Mouse (Mus musculus): Measurements from ENCODE around the gene Zfp712.
A peak's percentile ranks its signal among the peaks of the same experiment; 100 is the strongest.

Zfp712 gene

DNA sequence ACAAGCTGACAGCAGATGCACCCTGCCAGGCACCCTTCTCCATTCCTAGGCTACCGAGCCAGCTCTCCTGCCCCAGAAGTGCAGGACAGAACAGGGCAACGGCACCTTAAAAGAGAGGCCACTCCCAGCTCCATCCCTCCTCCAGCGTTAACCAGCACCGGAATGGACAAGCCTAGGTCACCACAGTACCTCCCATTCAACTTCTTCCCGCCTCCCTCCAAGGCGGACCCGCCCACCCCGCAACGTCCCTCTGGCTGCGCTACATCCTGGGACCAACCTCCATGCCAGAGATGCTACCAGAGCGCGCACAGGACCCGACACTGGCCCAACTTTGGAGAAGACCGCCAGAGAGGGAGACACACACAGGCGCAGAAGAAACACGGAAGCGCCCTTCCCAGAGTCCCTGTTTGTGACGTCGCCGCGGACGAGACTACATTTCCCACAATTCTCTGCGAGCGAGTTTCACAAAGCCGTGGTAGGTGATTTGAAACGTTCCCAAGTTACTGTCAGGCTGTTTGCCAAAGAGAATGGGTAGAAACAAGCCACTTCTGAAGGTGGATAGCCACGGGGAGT is at the start of gene Zfp712:
Zfp712 (minus strand) TSS at position 385 of the 573 bp plus-strand sequence.
- peak; percentile 96 for DNase-seq

DNA sequence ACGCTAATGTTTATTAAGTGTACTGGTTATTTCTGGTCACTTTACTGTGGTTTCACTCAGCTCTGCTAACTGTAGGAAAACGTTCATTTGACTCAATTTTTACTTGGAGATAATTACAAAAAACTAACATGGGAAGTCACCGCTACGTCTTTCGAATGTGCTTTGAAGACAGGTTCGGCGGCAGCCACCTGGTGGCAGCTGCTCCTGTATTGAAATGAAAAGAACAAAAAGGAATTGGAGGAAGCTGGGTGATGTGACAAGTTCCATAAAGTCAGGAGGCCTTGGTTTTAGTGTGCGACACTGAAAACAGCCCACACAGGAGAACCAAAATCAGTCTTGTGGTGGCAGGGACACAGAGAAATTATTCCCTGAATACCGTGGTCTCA is 47.8 kb upstream of the Zfp712 start:
- no peak for DNase-seq

DNA sequence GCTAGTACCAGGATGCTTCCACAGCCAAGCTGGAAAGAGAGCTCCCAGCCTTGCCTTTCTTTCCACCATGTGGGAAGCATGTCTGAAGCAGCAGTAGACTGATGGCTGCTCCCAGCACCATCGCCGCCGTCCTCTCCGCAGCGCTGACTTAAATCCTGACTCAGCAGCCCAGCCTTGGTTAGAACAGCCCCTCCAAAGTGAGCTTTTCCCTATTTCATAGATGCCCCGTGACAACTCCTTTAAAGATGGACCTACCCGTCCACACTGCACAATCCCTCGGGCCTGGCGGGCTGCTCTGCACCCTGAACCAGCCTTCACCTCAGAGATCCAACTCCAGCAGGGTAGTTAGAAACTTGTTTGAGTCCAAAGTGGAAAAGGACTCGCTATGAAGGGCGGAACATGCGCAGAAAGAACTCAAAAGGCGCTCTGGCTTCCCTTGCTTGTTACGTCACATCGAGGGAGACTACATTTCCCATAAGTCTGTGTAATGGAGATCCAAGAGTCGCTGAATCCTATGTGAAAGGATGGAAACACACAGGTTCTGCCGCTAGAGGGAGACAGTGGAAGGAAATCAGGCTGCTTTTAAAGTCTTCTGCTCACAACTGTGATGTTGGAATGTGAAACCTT is 47.3 kb upstream of the Zfp712 start, which contains the start of gene Gm28557:
Gm28557 (minus strand) TSS at position 411 of the 627 bp plus-strand sequence.
- peak; percentile 98 for DNase-seq

DNA sequence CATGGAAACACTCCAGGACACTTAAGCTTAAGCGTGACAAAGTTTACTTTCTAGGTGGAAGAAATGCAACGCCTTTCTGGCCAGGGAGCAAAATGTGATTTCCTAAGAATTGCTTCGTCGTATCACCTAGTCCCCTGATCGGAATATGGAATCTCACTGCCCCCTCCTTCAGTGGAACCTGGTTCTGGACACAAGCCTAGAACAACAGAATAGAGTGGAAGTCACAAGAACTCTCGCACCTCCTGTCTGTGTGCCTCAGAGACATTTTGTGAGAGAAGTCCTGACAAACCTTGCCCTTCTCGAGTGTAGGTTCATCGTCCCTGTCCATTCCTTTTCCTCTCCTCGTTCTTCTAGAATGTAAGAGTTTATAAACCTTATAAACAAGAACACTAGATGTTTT is 46.7 kb upstream of the Zfp712 start:
- DNase-seq = no peak

DNA sequence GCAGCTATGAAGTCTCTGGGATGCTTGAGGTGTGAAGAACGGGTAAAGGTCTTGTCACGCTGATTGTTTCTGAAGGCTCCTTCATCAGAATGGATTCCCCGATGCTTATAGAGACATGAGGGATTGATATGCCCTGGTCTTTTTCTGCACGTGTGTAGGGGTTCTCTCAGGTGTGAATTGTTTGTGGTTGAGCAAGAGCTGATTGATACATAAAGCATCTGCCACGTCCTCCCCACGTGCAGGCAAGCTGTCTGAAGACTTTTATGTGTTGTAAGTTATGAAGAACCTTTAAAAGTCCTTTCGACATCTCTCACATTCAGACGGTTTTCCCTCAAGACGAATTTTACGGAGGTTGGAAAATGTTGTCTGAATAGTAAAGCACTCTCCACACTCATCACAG is 36.9 kb upstream of the Zfp712 start, which contains the start of gene Zfp708:
Zfp708 (minus strand) TSS at position 101 of the 400 bp plus-strand sequence.
- no peak for DNase-seq

DNA sequence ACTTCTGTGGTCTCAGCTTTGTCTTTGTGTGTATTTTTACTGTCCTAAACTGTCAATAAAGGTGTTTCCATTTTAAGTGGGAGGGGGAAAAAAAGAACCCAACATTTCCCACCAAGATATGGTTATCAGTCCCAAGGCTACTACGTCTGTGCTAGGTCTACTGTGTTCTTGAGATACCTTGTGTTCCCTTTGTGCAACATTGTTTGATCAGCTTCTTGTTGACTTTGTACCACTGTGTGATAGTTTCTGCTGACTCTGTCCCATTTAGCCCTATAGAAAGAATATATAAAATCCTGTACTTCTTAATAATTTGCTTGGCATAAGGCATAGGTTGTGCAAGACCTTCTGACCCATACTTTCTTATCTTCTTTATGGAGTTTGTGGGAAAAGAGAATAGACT is 29.2 kb upstream of the Zfp712 start:
- DNase-seq = no peak

DNA sequence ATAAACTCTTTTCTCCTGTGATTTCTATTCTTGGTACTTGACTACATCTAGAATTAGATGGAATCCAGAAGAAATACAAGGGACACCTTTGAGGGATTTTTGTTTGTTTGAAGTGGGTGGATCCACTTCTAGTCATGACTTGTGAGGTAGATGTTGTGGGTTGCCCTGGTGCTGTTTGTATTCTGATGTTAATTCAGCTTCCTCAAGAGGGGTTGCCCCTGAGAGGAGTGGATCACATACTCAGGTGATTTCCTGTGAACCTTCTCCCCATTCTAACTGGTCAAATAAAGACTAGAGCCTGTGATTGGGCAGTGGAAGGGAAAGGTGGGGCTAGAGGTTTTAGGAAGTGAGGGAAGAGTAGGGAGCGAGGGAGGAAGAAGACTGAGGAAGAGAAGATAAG is 21.0 kb upstream of the Zfp712 start:
- DNase-seq = peak; percentile 30

DNA sequence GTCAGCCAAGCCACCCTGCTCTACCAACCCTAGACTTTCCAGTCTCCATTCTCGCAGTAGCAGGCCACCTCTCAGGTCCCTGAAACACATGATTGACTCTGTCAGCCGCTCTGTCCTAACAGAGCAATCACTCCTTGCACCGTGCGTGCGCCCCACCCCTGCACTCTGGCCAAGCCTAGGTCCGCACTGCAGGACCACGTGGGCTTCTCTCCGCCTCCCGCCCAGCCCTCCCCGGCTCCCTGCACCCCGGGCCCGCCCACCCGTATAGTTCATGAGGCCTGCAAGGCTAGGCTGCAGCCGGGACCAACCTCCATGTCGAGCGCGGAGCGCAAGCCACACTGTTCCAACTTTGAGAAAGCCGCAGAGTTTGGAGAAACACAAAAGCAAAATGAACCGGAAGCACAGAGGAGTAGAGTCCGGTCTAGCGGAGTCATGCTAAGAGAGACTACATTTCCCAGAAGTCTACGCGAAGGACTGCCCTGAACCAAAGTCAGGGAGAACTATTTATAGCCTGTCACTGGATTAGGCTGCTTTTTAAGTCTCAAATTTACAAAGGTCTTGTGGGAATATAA is 20.3 kb upstream of the Zfp712 start:
- DNase-seq = peak; percentile 85

DNA sequence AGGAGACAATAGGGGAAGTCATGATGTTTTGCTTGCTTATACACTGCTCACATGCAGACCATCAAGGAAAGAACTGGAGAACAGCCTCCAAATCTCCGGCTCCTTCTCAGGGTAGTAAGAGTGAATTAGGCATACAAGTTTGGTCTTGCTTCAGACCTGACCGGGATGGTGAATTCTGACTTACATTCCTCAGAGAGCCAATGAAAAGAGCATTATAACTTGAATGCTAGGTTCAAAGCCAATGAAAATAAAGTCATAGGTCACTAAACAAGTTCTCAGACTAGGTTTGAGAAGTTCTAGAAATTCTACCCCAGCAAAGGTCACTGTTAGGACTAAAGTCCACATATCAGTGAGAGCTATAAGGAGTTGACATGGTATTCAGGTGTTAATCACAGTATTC is 16.3 kb upstream of the Zfp712 start:
- no peak for DNase-seq

DNA sequence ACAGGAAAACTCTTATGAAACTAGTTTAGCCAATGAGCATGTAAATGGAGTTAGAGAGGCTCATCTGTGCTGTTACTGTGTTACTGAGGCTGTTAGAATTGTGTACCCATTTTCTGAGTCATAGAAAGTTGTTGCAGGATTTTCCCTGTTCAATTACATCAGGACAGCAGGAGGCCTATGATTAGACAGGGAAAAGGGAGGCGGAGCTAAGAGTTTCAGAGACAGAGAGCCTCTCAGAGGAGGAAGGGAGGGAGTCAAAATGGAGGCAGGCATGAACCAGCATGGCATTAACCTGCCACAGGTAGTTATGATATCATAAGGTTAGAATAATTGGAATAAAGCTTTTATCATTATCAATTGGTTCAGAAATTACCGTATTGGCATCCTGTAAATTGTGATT is 11.8 kb upstream of the Zfp712 start:
- no peak for DNase-seq

DNA sequence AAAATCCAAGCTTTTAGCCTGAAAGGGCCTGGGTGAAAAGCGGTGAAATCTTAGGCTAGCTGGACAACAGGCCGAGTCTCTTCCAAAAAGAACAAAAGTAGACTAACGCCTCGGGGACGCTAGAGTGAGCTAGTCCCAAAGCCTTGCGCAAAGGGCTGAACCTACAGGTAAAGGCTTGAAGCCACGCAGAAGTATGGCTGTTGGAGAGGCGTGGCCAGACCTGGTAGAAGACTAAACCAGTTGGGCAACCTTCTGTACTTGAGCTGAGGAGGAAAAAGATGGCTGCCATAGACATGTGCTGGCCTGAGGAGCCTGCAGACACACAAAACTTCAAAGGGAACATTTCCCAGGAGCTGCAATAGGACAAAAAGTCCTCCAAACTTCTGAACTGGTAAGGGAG is 4.4 kb upstream of the Zfp712 start:
- DNase-seq = no peak

DNA sequence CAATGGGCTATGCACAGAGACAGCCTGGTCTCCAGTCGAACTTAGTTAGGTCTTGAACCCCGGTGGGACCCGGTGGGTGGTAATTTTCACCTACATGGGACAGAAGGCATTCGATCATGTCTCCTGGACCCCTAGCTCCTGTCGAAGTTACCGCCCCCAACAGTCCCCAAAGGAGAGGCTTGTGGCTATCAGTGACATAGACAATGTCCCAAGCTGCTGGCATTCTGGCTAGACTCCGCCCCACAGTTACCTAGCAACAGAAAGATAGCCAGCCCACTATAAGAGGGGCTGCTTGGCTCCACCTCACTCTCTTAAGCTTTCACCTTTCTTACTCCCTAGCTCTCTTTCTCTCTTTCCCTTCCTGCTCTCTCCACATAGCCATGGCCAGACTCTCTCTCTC is 1.5 kb upstream of the Zfp712 start:
- DNase-seq = no peak

DNA sequence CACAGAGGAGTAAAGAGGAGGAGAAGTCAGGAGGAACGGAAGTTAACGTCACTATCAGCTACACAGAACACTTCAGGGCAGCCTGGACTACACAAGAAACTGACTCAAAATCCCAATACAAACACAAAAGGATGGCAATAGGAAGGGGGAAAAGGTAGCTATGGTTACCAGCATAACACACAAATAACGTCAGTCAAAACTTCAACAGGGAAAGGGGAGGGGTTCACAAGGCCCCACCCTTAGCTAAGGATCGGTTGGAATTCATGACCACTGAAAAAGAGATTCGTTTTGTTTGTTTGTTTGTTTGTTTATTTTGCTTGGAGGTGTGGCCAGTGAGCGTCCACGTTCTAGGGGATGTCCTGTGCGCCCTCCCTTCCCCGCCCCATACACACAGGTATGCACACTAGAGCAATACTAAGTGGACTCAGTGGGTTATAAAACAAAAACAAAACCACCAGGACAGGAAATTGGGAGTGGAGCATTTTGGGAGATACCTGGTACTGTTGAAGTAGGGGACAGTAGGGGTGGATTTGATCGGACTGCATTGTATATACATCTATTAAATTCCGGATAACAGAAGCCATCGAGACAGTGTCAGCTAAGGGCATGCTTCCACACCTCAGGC is 697 bp downstream of the Zfp712 start:
- DNase-seq = peak; percentile 39

Measured in cerebellum, adult 9-10 months (tissue).